Mouse (Mus musculus) ovary, postnatal 36 days (tissue): ENCODE data around the gene Axl.
A peak's percentile ranks its signal among the peaks of the same experiment; 100 is the strongest.
"Not testable (repeated sequence)": the region's sequence is repeated elsewhere in the genome, so short reads cannot be mapped to it uniquely, and the experiment has no call there.

Experiments used
- DNase-seq: peaks from one replicate; pipeline ENCODE4 v3.0.0; 2022; ENCODE audit warnings: low spot score, mixed read lengths

Gene Axl

GRCm38 (mm10) chr7:25753643-25754438, 34.7 kb downstream of the Axl start:
- no peak for DNase-seq

- DNase-seq = no peak
These were observed 35.4 kb downstream of the Axl start for GRCm38 (mm10) chr7:25753076-25753475.

GRCm38 (mm10) chr7:25746844-25747243, 41.7 kb downstream of the Axl start:
- no peak for DNase-seq

GRCm38 (mm10) chr7:25738277-25738676, 50.2 kb downstream of the Axl start:
- DNase-seq = no peak

GRCm38 (mm10) chr7:25736920-25737319, 51.6 kb downstream of the Axl start:
- DNase-seq = no peak

GRCm38 (mm10) chr7:25734991-25735390, 53.5 kb downstream of the Axl start:
- no peak for DNase-seq

- DNase-seq = no peak
These were observed 57.0 kb downstream of the Axl start for GRCm38 (mm10) chr7:25731294-25732055.

- DNase-seq = no peak
These were observed 58.6 kb downstream of the Axl start for GRCm38 (mm10) chr7:25729862-25730261.

- DNase-seq = no peak
These were observed 59.1 kb downstream of the Axl start for GRCm38 (mm10) chr7:25729396-25729795.

- DNase-seq = no peak
These were observed 60.7 kb downstream of the Axl start for GRCm38 (mm10) chr7:25727800-25728199.

GRCm38 (mm10) chr7:25725886-25726285, 62.6 kb downstream of the Axl start:
- no peak for DNase-seq

- not testable (repeated sequence) for DNase-seq
These were observed 66.7 kb downstream of the Axl start for GRCm38 (mm10) chr7:25721776-25722175.

GRCm38 (mm10) chr7:25720760-25721159, 67.7 kb downstream of the Axl start:
- no peak for DNase-seq

- DNase-seq = peak; percentile 75
These were observed 68.5 kb downstream of the Axl start for GRCm38 (mm10) chr7:25719761-25720610.

- DNase-seq = peak; percentile 89
These were observed 69.6 kb downstream of the Axl start, which contains the start of gene Ccdc97 for GRCm38 (mm10) chr7:25718788-25719417. Gene Ccdc97, minus strand, starts transcription at chr7:25719088.

GRCm38 (mm10) chr7:25717478-25717877, 71.0 kb downstream of the Axl start:
- DNase-seq = no peak

- DNase-seq = no peak
These were observed 72.7 kb downstream of the Axl start for GRCm38 (mm10) chr7:25715731-25716271.

- DNase-seq = no peak
These were observed 73.9 kb downstream of the Axl start for GRCm38 (mm10) chr7:25714581-25714980.

- DNase-seq = no peak
These were observed 75.7 kb downstream of the Axl start for GRCm38 (mm10) chr7:25712801-25713200.

- DNase-seq = peak; percentile 50
These were observed 76.7 kb downstream of the Axl start for GRCm38 (mm10) chr7:25711731-25712197.

GRCm38 (mm10) chr7:25711165-25711564, 77.3 kb downstream of the Axl start:
- DNase-seq = no peak
